Mouse (Mus musculus) heart, postnatal 14 days (tissue): ENCODE results near the gene Arid1a. TPM values are rescaled to one million over a fixed set of nuclear protein-coding genes. Genes with fewer than 3 reads are reported as not detected.

ENCODE experiments used
- DNase-seq, 2 experiments: peaks; one replicate each; pipeline ENCODE4 v3.0.0; 2021 to 2022
- intact Hi-C: fragments of 180-260 bp; cut with DNase I; formaldehyde crosslinking; loops from one replicate; pipeline ENCODE4 v1.15.1; 2025
- total RNA-seq, 2 experiments: library from RNA; stranded (reverse); gene quantifications; 2 replicates each; pipeline ENCODE4 v1.2.3; 2021

Arid1a gene
- total RNA-seq, 2 experiments from 2014 or later = 45.2 to 48.8 TPM

DNA sequence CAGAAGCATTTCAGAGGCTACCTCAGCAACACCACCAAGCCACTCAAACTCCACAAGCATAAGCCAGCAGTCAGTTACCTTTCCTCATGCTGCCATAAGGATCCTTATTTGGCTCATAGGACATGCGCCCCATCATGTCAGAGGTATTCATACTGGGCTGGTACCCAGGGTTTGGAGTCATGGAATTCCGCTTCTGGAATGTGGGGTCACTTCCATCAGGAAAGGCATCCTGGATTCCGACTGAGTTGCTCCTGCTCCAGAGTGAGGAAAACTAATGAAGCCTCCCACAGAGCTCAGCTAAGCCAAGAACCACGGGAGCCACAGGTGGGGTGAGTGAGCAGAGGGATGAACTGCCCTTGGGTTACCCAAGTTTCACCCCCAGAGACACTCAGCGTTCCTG lies 69.4 kb downstream of the Arid1a start:
- intact Hi-C loops = no loop called here
- no peak for DNase-seq

DNA sequence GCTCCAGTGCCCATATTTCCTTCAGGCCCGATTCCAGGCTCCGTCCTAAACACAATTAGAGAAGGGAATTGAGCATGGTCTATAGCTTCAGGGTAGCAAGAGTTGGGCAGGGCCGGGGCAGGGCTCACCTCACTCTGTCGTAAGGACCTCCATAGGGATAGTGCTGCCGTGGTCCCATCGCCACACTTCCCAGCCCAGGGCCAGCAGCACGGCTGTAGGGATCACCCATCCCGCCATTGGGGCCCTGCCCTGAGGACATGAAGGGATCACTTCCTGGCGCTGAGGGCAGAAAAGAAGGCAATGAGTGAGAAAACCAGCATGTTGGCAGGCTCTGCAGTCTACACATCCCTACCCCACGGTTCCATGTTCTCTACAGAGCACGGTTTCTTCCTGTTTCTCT lies 70.1 kb downstream of the Arid1a start:
- intact Hi-C loops = no loop called here
- no peak for DNase-seq

GRCm38 (mm10) chr4:133680206-133680786 lies 76.3 kb downstream of the Arid1a start:
- no peak for DNase-seq
- intact Hi-C loops = no loop called here

- DNase-seq = no peak
These were observed 76.9 kb downstream of the Arid1a start for GRCm38 (mm10) chr4:133679629-133680028.

GRCm38 (mm10) chr4:133677266-133677665 lies 79.3 kb downstream of the Arid1a start:
- no peak for DNase-seq
- intact Hi-C loops = loop anchor here (2.0 kb wide), 1 partner anchor 28 kb away; no protein-coding TSS in a partner anchor

More at GRCm38 (mm10) chr4:133679629-133680028, 76.9 kb downstream of the Arid1a start:
- intact Hi-C loops = no loop called here

- no peak for DNase-seq
- intact Hi-C loops = loop anchor here (2.0 kb wide), 1 partner anchor 29 kb away; no protein-coding TSS in a partner anchor
These were observed 80.4 kb downstream of the Arid1a start for GRCm38 (mm10) chr4:133676189-133676588.

- peak; percentile 71 to 72 for DNase-seq
- intact Hi-C loops = loop anchor here (2.0 kb wide), 1 partner anchor 29 kb away; no protein-coding TSS in a partner anchor
These were observed 81.0 kb downstream of the Arid1a start for GRCm38 (mm10) chr4:133675594-133676016.

DNA sequence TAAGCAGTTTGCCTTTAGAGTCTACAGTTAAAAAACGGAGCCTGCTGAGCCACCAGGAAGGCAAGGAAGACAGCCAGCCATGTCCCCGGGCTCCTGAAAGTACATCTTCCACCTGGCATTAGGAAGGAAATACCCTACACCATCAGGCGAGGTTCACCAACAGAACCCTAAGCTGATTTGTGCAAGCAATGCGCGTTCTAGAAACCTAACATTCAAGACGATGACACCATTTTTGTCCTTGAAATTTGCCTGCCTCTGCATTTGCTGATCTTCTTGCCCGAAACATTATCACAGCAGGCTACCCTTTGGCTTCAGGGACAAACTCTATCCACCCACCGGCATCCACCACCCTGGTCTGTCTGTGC lies 82.3 kb downstream of the Arid1a start:
- no peak for DNase-seq
- intact Hi-C loops = no loop called here

GRCm38 (mm10) chr4:133673666-133674330 lies 82.8 kb downstream of the Arid1a start:
- peak; percentile 59 to 64 for DNase-seq
- intact Hi-C loops = no loop called here

DNA sequence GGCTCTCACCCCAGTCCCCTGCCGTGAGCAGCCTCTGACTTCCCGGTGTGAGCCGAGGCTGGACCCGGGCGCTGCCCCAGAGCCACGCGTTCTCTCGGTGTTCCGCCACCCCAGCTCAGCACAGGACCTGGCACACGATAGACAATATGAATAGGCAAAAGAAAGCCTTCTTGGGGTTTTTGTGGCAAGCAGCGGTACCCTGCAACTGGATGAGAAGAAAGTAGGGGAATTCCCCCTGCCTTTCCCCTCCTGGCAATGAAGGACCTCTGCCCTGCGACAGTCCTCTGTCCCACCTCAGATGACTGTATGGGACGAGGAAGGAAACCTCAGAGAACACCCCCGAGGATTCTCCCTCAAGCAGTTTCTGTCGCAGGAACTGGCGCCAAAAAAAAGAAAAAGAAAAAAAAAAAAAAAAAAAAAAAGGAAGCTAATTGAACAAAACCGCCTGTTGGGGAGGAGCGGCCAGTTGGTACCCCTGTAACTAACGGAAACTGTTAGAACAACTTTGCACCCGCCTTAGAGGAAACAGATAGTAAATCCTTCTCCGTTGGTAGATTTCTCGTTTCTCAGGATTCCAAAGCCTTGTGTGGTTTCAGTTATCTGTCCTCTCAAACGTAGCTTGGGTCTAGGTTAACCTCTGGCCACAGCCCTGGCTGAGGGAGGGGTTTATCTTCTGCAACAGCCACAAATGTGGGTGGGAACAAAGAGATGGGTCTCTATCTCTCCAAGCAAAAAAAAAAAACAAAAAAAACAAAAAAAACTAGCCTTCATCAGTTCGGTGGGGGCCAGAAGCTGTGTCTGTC lies 83.5 kb downstream of the Arid1a start:
- peak; percentile 29 to 41 for DNase-seq
- intact Hi-C loops = loop anchor here (1.0 kb wide), 1 partner anchor 83 kb away; the partner anchor contains the start of gene Arid1a

DNA sequence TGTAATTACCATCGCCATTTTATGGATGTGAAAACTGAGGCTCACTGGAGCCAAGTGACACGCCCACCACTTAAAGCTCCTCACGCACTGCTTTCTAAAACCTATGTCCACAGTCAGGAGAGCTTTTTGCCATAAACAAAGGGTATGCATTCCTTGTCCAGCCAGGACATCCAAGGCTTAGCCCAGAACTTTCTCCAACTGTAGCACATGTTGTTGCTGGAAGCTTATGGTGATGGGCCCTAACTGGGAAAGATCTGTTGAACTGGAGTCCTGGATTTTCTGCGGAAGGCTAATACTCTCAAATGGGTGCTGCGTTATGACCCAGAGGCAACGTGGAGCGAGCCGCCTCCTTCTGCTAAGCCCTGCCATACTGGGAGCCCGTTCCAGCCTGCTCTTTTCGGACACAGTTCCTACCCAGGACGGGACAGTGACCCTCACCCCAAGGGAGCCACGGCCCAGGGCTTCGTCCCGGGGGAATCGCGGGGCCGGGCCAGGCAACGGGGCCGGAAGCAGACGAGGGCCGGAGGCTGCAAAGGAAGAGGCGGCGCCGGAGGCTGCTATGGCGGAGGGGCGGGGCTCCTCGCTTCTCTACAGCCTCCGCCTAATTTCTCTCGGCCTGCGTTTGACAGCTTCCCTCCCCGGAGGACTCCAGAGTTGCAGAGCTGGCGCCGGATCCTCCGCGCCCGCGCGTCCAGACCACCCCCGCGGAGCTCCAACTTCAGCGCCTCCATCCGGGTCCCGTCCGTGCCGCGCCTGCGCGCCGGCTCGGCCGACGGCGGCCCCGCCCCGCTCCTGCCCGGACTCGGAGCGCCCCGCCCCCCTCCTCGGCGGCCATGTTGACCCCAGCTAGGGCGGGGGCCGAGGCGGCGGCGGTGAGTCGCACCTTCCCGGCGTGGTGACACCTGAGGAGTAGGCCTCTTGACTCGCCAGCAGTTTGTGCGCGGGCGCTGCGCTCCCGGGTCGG lies 84.4 kb downstream of the Arid1a start, which contains the start of gene Pigv:
TSS of gene Pigv (minus strand) at position 767 of the 964 bp plus-strand sequence.
- intact Hi-C loops = loop anchor here (1.0 kb wide), 4 partner anchors 84 to 157 kb away; partner anchors contain the start of gene Arid1a
- peak; percentile 96 to 98 for DNase-seq

GRCm38 (mm10) chr4:133671184-133671880 lies 85.2 kb downstream of the Arid1a start:
- intact Hi-C loops = loop anchor here (1.0 kb wide), 3 partner anchors 103 to 158 kb away; no protein-coding TSS in a partner anchor
- DNase-seq = peak; percentile 87 to 88

DNA sequence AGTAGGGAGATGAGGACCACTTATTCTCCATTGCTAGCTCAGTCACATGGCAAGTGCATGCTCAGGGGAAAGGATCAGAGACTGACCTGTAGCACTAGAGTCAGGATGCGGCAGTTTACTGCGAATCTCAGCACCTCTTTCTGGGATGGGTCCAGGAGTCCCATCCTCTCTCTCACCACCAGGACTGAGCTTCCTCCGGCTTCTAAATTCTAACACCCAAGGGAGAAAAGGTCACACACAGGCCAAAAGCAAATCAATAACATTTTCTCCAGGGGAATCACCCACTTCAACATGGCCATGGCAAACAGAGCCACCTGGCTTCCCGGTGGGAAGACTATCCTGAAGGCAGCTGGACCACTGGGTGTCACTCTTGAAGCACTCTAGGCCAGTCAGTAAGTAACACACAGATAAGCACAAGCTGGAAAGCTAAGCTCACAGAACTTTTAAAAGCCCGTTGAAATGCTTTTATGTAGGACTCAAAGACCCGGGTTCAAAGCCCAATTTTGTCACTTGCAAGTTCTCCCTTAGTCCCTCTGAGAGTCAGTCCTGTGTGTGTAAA lies 86.8 kb downstream of the Arid1a start:
- intact Hi-C loops = no loop called here
- peak in 1 of 2 experiments; percentile 43 for DNase-seq

- intact Hi-C loops = no loop called here
- no peak for DNase-seq
These were observed 88.0 kb downstream of the Arid1a start for GRCm38 (mm10) chr4:133668537-133668936.

DNA sequence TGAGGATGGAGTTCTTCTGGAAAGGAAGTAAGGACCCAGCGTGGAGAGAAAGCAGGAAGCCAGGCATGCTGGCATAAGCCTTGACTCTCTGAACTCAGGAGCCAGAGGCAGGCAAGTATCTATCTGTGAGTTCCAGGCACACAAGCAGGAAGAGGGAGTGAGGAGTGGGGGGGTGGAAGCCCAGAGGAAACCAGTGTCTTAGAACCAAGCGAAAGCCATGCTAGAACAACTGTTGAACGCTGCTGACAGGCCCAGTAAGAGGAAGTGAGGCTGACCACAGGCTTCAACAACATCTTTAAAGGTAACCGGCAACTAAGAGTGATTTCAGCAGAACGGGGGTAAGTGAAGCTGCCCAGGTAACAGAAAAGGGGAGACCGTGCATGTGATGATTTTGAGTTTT lies 90.4 kb downstream of the Arid1a start:
- DNase-seq = no peak
- intact Hi-C loops = no loop called here

DNA sequence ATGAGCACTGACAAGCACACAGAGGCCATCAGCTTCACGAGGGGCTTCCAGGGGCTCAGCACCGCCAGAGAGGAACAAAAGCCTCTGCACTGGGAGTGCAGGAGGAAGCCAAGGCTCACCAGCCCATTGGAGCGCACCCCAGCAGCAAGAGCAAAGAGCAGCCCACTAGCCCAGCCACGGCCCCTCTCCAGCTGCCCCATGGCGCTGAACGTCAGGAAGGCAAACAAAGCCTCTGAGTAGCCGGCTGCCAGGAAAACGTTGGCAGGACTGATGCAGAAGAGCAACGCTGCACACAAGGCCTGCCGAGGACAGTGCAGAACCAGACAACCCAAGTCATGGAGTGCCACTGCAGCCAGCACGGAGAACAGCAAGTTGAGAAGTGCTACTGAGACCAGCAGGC lies 91.5 kb downstream of the Arid1a start:
- DNase-seq = no peak
- intact Hi-C loops = no loop called here

DNA sequence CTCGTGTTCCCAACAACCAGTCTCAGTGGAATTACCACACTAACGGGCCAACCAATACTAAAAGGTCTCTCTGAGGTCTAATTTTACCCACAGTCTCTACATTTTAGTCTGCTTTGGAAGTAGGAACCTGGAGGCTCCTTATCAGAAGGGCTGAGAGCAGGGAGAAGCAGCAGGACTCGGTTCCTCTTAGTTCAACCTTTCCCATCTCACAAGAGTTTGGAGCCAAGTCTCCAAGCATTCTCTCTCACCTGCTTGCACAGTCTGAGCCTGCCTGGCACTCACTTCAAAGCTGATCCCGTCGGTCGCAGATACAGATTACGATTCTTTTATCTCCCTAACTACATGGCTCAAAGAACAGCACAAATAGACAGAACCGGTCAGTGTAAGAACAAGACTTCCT lies 93.6 kb downstream of the Arid1a start:
- intact Hi-C loops = no loop called here
- DNase-seq = no peak

DNA sequence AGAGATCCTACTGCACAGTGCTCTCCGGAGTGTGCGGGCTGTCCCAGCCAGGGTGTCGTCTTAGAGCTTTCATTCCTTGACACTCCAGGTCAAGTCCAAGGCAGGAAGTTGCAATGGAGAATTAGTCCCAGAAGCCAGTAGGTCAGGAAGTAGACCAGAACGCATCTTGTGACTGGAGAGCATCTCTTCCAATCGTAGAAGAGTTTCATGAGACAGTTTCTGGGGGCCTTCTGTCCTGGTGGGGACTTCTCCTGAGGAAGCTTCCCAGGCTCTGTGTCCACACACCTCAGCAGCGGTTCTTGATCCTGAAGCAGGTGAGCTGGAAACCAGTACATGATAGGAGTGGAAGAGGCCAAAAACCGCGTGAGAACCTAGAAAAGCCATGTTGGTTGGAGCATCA lies 94.1 kb downstream of the Arid1a start:
- no peak for DNase-seq
- intact Hi-C loops = no loop called here
